Mouse (Mus musculus): ENCODE data around the gene Rmnd5a. TPM values are rescaled to one million over a fixed set of nuclear protein-coding genes. Genes with fewer than 3 reads are reported as not detected.
"Not testable (repeated sequence)": the region's sequence is repeated elsewhere in the genome, so short reads cannot be mapped to it uniquely, and the experiment has no call there.

The Rmnd5a gene
- 13.9 and 16.0 TPM in 2 replicates for polyA plus RNA-seq (2015; fragmentation: Nextera tagmentation; extraction: Ambion mirVana)

DNA sequence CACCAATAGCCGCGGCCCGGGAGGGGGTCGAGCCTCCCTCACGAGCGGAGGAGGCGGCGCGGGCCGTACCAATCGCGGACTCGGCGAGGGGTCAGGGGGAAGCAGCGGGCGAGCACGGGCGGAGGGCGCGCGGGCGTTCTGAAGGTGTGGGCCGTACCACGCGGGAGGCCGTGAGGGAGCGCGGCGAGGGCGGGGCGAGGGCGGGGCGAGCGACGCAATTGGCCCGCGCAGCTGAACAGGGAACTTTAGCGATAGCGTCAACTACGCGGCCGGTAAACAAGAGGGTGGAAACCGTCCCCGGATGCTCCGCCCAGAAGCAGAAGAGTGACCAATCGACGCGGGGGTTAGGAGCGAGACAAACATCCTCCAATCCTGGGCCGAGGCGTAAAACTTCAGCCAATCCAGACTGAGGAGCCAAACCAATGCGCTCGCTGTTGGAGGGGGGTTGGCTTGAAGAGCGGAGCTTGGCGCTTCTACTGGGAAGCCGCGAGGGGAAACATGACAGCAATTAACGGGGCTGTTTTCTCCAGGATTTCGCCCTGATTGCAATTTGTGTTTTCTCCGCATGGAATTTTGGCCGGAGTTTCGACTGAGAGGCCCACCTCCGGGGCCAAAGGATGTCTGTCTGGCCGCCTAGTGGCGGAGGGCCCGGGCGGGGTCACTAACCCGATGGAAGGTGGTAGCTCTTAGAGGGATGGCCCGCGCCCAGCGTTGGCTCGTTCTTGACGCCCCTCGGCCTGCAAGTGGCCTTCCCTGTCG lies at the start of gene Rmnd5a:
Rmnd5a (minus strand) TSS at position 146 of the 759 bp plus-strand sequence.
- peak; percentile 99 for ATAC-seq
- Histone ChIP-seq H3K27ac (peak within 1 kb of the TSS; percentile 98), H3K4me1 (replicated peaks) (peaks cover 27% of the 10 kb centered on the region), H3K27me3 (replicated peaks) (no peaks in the 10 kb centered on the region), H3K4me2 (replicated peaks) (peak within 1 kb of the TSS; percentile 94), H3K4me3 (replicated peaks) (peak within 1 kb of the TSS; percentile 93), H3K36me3 (no peaks in the 10 kb centered on the region), H3K9ac (peak within 1 kb of the TSS; percentile 91), H3K9me3 (no peaks in the 10 kb centered on the region)
- under 1% methylated on average over 75 of the region's 75 CpGs for WGBS

DNA sequence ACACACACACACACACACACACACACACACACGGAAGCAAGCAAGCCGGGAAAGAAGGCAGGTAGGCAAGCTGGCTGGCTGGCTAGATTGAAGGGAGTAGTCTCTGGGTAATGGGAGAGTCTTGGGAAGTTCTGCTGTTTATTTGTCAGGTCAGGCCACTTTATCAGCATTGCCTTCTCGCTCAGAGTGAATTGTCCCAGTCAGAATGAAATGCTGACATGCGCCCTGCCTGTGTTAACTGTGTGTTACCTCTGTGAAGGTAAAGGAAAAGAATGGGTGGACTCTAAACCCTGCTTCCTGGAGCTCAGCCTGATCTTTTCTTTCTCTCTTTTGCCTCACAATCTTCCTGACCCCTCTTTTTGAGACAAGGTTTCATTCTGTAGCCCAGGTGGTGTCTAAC lies 47.5 kb upstream of the Rmnd5a start:
- 21% methylated on average over 4 of the region's 4 CpGs for WGBS
- H3K27me3 ChIP-seq (replicated peaks), result no peaks in the 10 kb centered on the region
- no peaks in the 10 kb centered on the region for H3K36me3 ChIP-seq
- H3K27ac ChIP-seq, result peak overlapping the region; percentile 76
- 0 out of 2 replicates have a peak overlapping the region, but pooled peaks have one; percentile 14 for H3K4me2 ChIP-seq (replicated peaks)
- H3K9me3 ChIP-seq, result no peaks in the 10 kb centered on the region
- H3K4me1 ChIP-seq (replicated peaks), result no peaks in the 10 kb centered on the region
- H3K4me3 ChIP-seq (replicated peaks), result no peak overlapping the region
- no peak overlapping the region for H3K9ac ChIP-seq
- peak; percentile 74 for ATAC-seq

DNA sequence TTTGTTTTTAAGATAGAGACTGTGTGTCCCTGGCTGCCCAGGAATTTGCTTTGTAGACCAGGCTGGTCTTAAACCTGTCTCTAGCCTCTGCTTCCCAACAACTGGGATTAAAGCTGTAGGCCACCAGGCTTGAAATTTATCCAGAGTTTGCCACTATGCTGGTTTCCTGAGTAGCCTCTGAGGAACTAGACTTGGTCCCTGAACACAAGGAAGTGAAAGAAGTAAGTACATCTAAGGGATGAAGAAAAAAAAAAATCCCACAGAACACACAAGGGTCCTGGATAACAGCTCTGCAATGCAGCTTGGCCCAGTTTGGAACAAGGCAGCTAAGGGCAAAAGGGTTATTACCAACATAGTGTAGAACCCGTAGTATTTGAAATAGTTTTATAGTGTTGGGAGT lies 46.4 kb upstream of the Rmnd5a start:
- Histone ChIP-seq H3K9me3 (no peaks in the 10 kb centered on the region), H3K4me1 (replicated peaks) (no peaks in the 10 kb centered on the region), H3K36me3 (no peaks in the 10 kb centered on the region), H3K27ac (no peak overlapping the region), H3K27me3 (replicated peaks) (no peaks in the 10 kb centered on the region), H3K4me3 (replicated peaks) (no peak overlapping the region), H3K9ac (no peak overlapping the region), H3K4me2 (replicated peaks) (no peak overlapping the region)
- 67% methylated on average over 1 of the region's 1 CpGs for WGBS
- ATAC-seq, result no peak

DNA sequence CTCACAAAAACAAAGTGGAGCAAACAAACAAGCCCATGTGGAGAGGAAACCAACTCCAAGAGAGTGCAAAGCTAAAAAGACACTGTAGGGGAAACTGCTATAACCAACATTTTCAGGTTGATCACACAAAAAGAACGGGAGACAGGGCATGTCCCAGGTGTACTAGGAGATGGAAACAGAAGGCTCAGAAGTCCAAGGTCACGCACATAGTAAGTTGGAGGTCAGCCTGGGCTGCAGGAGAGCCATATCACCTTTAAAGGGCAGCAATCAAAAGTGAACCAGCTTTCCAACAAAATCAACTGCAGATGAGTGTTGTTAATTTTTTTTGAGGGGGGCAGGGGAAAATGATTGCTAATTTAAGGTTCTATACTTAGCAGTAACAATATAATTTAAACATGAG lies 45.8 kb upstream of the Rmnd5a start:
- Histone ChIP-seq H3K27me3 (replicated peaks) (no peaks in the 10 kb centered on the region), H3K4me3 (replicated peaks) (no peak overlapping the region), H3K4me2 (replicated peaks) (no peak overlapping the region), H3K27ac (no peak overlapping the region), H3K4me1 (replicated peaks) (no peaks in the 10 kb centered on the region), H3K36me3 (no peaks in the 10 kb centered on the region), H3K9ac (no peak overlapping the region), H3K9me3 (no peaks in the 10 kb centered on the region)
- 49% methylated on average over 2 of the region's 2 CpGs for WGBS
- ATAC-seq, result no peak

DNA sequence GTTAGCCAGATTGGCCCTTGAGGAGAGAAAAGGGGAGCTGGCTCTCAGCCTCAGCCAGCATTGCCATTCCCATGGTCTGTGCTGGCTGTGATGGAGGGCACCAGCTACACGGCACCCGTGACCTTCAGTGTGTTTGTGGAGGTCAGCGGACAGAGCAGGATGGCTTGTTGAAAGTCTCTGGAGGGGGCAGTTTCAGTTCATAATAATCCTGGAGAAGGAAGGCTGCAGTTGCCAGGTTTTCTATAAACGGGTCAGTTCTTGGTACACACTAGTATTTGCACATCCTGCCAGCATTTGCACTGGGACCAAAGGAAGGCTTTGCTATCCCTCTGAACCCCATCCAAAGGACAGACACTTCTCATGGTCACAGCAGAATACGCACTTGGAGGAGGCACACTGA lies 44.8 kb upstream of the Rmnd5a start:
- no peak for ATAC-seq
- no peak overlapping the region for H3K4me2 ChIP-seq (replicated peaks)
- H3K36me3 ChIP-seq, result no peaks in the 10 kb centered on the region
- WGBS, result 69% methylated on average over 5 of the region's 5 CpGs
- no peak overlapping the region for H3K27ac ChIP-seq
- H3K4me3 ChIP-seq (replicated peaks), result no peak overlapping the region
- no peak overlapping the region for H3K9ac ChIP-seq
- no peaks in the 10 kb centered on the region for H3K4me1 ChIP-seq (replicated peaks)
- no peaks in the 10 kb centered on the region for H3K27me3 ChIP-seq (replicated peaks)
- no peaks in the 10 kb centered on the region for H3K9me3 ChIP-seq

DNA sequence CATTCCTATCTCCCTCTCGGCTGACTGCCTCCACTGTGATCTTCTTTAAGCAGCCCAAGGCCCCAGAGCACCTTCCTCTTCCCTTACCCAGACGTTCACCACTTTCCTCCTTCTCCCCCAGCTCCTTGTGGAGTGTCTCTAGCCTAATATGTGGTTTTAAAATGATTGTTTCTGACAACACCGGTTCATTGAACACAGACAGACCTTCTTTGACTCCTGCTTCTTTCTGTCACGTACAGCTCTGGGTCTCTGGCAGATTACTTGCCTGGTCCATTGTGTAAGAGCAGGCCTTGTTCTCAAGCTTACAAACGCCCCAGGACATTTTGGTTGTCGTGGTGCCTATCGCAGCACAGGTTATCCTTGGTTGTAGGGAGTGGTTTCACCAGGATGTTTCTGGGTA lies 40.7 kb upstream of the Rmnd5a start:
- Histone ChIP-seq H3K4me3 (replicated peaks) (no peak overlapping the region), H3K9me3 (no peaks in the 10 kb centered on the region), H3K4me2 (replicated peaks) (no peak overlapping the region), H3K27ac (no peak overlapping the region), H3K9ac (no peak overlapping the region), H3K27me3 (replicated peaks) (no peaks in the 10 kb centered on the region), H3K36me3 (no peaks in the 10 kb centered on the region), H3K4me1 (replicated peaks) (no peaks in the 10 kb centered on the region)
- WGBS, result 76% methylated on average over 7 of the region's 7 CpGs
- ATAC-seq, result no peak

DNA sequence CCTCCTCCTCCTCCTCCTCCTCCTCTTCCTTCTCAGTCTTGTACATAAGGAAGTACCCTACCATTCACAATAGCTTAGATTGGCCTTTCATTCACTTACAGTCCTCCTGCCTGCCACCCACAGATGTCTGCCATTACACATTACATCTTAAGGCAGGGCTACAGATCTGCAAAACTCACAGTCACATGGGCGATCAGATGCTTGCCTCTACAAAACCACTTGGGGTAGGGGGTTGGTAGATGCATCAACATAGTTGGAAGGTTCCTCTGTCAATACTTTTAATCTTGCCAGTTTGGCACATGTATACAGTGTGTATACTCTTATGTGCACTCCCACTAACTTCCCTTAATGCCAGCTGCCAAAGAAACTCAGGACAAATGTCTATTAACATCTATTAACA lies 39.7 kb upstream of the Rmnd5a start:
- no peaks in the 10 kb centered on the region for H3K36me3 ChIP-seq
- WGBS, result 92% methylated on average over 1 of the region's 1 CpGs
- no peaks in the 10 kb centered on the region for H3K4me1 ChIP-seq (replicated peaks)
- no peak overlapping the region for H3K4me3 ChIP-seq (replicated peaks)
- no peak overlapping the region for H3K9ac ChIP-seq
- no peak overlapping the region for H3K27ac ChIP-seq
- H3K9me3 ChIP-seq, result no peaks in the 10 kb centered on the region
- peak; percentile 26; the same call in 1 of the 2 replicates for ATAC-seq
- no peaks in the 10 kb centered on the region for H3K27me3 ChIP-seq (replicated peaks)
- no peak overlapping the region for H3K4me2 ChIP-seq (replicated peaks)

DNA sequence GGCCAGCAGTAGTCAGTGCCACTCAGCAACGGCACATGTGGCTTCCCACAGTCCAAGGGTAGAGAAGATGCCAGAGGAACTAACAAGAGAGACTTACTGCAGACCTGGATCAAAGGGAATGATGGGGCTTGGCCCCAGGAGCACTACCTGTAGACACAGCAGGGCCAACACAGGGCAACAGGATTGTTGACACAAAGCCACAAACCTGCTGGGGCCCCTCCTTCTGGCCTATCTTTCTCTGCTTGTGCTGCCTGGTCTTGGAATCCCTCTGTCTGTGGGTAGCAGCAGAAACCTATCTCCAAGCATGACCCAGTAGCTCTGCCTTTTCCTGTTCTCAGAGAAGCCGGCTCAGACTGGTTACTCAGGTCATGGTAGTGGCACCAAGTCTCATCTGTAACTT lies 39.2 kb upstream of the Rmnd5a start:
- H3K27me3 ChIP-seq (replicated peaks); H3K9me3 ChIP-seq; H3K27ac ChIP-seq; H3K4me3 ChIP-seq (replicated peaks); H3K36me3 ChIP-seq; H3K9ac ChIP-seq; H3K4me1 ChIP-seq (replicated peaks); H3K4me2 ChIP-seq (replicated peaks): not testable (repeated sequence)
- peak; percentile 37; the same call in 1 of the 2 replicates for ATAC-seq
- WGBS, result 83% methylated on average over 2 of the region's 2 CpGs

DNA sequence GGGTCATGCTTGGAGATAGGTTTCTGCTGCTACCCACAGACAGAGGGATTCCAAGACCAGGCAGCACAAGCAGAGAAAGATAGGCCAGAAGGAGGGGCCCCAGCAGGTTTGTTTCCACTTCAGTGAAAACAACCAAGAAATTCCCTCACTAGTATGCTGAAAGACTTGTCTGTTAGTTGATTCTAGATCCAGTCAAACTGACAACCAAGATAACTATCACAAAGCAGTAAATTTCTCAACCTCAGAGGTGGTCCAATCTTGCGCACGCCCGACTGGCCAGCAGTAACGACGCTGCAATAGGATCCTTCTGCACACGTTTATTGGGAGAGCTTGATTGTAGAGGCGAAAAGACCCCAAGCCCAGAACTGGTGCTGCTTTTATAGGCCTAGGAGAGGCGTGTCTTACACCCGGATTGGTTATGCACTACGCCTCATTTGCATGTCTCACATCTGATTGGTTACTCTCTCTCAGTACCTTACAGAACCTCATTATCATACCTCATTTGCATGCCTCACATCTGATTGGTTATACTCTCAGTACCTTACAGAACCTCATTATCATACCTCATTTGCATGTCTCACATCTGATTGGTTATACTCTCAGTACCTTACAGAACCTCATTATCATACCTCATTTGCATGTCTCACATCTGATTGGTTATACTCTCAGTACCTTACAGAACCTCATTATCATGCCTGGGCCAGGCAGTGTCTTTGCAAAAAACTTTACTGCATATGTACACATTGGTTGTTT lies 38.6 kb upstream of the Rmnd5a start:
- H3K4me1 ChIP-seq (replicated peaks); H3K4me3 ChIP-seq (replicated peaks); H3K27me3 ChIP-seq (replicated peaks); H3K27ac ChIP-seq; ATAC-seq; H3K9me3 ChIP-seq; H3K4me2 ChIP-seq (replicated peaks); H3K36me3 ChIP-seq; H3K9ac ChIP-seq: not testable (repeated sequence)
- 89% methylated on average over 10 of the region's 10 CpGs for WGBS

DNA sequence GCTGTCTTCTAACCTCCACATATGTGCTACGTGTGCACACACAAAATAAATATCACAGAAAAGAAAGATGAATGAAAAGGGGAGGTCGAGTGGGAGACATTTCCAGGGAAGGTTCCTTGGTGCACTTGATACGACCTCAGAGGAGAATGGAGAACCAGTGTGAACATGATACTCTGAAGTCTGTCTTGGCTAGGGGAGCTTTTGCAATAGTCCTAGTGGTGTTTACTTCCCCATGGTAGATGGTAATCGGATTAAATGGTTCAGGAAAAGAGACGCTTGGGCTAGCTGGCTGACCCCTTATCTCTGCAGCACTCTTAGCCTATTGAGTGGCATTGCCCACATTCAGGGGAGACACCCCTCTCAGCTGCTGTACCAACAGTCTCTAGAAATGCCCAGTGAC lies 36.3 kb upstream of the Rmnd5a start:
- Histone ChIP-seq H3K4me1 (replicated peaks) (no peaks in the 10 kb centered on the region), H3K9me3 (no peaks in the 10 kb centered on the region), H3K4me2 (replicated peaks) (no peak overlapping the region), H3K27me3 (replicated peaks) (no peaks in the 10 kb centered on the region), H3K4me3 (replicated peaks) (no peak overlapping the region), H3K9ac (no peak overlapping the region), H3K36me3 (no peaks in the 10 kb centered on the region), H3K27ac (no peak overlapping the region)
- 70% methylated on average over 5 of the region's 5 CpGs for WGBS
- ATAC-seq, result no peak

DNA sequence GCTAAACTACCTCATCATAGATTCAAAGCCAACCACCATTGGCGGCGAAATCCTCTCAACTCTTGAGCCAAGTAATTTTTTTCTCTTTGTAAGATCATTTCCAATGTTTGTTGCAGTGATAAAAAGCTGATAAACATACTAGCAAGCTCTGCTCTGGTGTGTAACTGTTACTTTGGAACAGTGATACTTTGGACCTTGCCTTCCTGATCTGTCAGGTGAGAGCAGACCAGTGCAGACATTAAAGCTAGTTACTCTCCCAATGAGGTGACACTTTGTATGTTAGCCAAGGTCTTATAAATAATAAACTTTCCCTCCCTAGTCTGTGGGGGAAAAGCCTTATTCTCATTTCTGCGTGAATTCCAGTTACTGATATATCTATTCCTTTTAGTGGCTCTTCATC lies 35.2 kb upstream of the Rmnd5a start:
- H3K4me2 ChIP-seq (replicated peaks), result no peak overlapping the region
- H3K27ac ChIP-seq, result no peak overlapping the region
- 0 out of 2 replicates have a peak, but pooled peaks have one; percentile 57 for ATAC-seq
- H3K4me3 ChIP-seq (replicated peaks), result no peak overlapping the region
- WGBS, result 84% methylated on average over 3 of the region's 3 CpGs
- no peaks in the 10 kb centered on the region for H3K36me3 ChIP-seq
- no peaks in the 10 kb centered on the region for H3K27me3 ChIP-seq (replicated peaks)
- H3K9me3 ChIP-seq, result no peaks in the 10 kb centered on the region
- H3K9ac ChIP-seq, result no peak overlapping the region
- H3K4me1 ChIP-seq (replicated peaks), result no peaks in the 10 kb centered on the region

DNA sequence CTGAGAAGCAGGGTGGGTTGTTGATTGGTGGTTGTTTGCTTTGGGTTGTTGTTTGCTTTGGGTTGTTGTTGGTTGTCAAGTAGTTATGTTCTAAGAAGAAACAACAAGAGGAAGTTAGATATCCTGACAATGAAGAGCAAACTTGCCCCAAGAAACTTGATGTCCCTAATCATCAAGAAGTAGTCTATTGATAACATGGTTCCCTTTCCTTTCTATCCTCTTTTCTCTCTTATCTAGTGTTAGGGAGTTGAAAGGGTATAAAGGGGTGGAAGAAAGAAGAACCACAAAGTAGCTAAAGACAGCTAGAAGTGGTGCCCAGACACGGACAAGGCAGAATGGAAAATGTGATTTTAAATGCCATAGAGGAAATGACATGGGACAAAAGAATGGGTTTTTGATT lies 32.3 kb upstream of the Rmnd5a start:
- H3K4me2 ChIP-seq (replicated peaks), result no peak overlapping the region
- no peak overlapping the region for H3K9ac ChIP-seq
- H3K27ac ChIP-seq, result no peak overlapping the region
- no peaks in the 10 kb centered on the region for H3K27me3 ChIP-seq (replicated peaks)
- H3K4me3 ChIP-seq (replicated peaks), result no peak overlapping the region
- no peaks in the 10 kb centered on the region for H3K36me3 ChIP-seq
- no peaks in the 10 kb centered on the region; the same call in 1 of the 2 replicates for H3K4me1 ChIP-seq (replicated peaks)
- WGBS, result 65% methylated on average over 1 of the region's 1 CpGs
- no peak for ATAC-seq
- no peaks in the 10 kb centered on the region for H3K9me3 ChIP-seq
